Mouse (Mus musculus): ENCODE measurements at regions not wholly inside any gene's neighbourhood (a gene's known extent, or its start where the extent isn't known, plus 50 kb on each side); places are given as distances from the start of the nearest gene placed in this dataset.

GRCm38 (mm10) chr14:100561884-100562283 is 277.4 kb upstream of the Klf12 start:
- no peak for TF ChIP-seq CTCF (conservative IDR thresholded peaks at IDR 0.05; ENCODE audit: low read length)
- no peak for TF ChIP-seq NANOG (IDR thresholded peaks at IDR 0.05; ENCODE audit: borderline replicate concordance, low read length)
